Mouse (Mus musculus): ENCODE data around the gene Hoxd9. TPM values are rescaled to one million over a fixed set of nuclear protein-coding genes. Genes with fewer than 3 reads are reported as not detected.

The Hoxd9 gene
- not detected in 2 replicates for total RNA-seq (2012; rRNA removed)
- not detected in 2 replicates for total RNA-seq (2014; rRNA removed)
- not detected in 2 replicates for polyA plus RNA-seq (2012; ENCODE audit: insufficient read length, low read depth)

GRCm38 (mm10) chr2:74697567-74698121 lies at the start of gene Hoxd9:
TSS of gene Hoxd9 (plus strand) at chr2:74697727.
- Histone ChIP-seq H3K27me3 (replicated peaks) (no peaks in the 10 kb centered on the region), H3K9ac (ENCODE audit: insufficient read depth, low read depth) (no peak within 1 kb of the TSS), H3K79me2 (replicated peaks; ENCODE audit: control insufficient read depth, extremely low read depth, insufficient read depth, poor library complexity, severe bottlenecking) (no peaks in the 10 kb centered on the region), H3K27ac (ENCODE audit: insufficient read depth, low read depth) (no peak within 1 kb of the TSS), H3K36me3 (replicated peaks in 1 of 2; ENCODE audit: control insufficient read depth in 1 of 2, insufficient read depth in 1 of 2, low read length in 1 of 2) (no peaks in the 10 kb centered on the region), H3K9me3 (replicated peaks; ENCODE audit: low read length) (peaks cover 11% of the 10 kb centered on the region), H3K4me1 (ENCODE audit: control insufficient read depth in 1 of 2, insufficient read depth in 2 of 2) (no peaks in the 10 kb centered on the region), H3K4me3 (replicated peaks in 1 of 3; ENCODE audit: low read depth in 2 of 3, low read length in 2 of 3, poor library complexity in 1 of 3) (no peak within 1 kb of the TSS), H3K4me2 (ENCODE audit: insufficient read depth, low read depth, poor library complexity, severe bottlenecking) (no peak within 1 kb of the TSS)
- in situ Hi-C loops (cut with MboI; ENCODE audit: low pct_ligation_motif_present, low pct_unique_long_range_greater_than_20kb, low sequenced_read_pairs): loop anchor here (10.0 to 25.0 kb wide), 2 partner anchors 447 to 615 kb away; no protein-coding TSS in a partner anchor
- dilution Hi-C loops (cut with MboI; ENCODE audit: extremely low pct_ligation_motif_present, extremely low pct_unique_long_range_greater_than_20kb, low sequenced_read_pairs): no loop called here
- no peak for DNase-seq (ENCODE audit: extremely low read depth)
- TF ChIP-seq ETS1 (conservative IDR thresholded peaks at IDR 0.05; ENCODE audit: low read depth, low read length) (no peak), MAFK (IDR thresholded peaks at IDR 0.05; ENCODE audit: insufficient replicate concordance, low read length) (no peak), SIN3A (IDR thresholded peaks at IDR 0.05; ENCODE audit: low read length) (no peak), MAZ (IDR thresholded peaks at IDR 0.05; ENCODE audit: low read depth, low read length) (no peak), POLR2AphosphoS2 (IDR thresholded peaks at IDR 0.05; ENCODE audit: low read depth, low read length) (no peak), SMC3 (IDR thresholded peaks at IDR 0.05; ENCODE audit: low read depth, low read length) (no peak), JUND (conservative IDR thresholded peaks at IDR 0.05; ENCODE audit: low read depth, low read length) (no peak), EP300 (IDR thresholded peaks at IDR 0.05; ENCODE audit: low read length) (no peak), ZC3H11A (IDR thresholded peaks at IDR 0.05; ENCODE audit: low read depth, low read length) (no peak)

- Histone ChIP-seq H3K27ac (ENCODE audit: insufficient read depth, low read depth) (no peak overlapping the region), H3K9ac (ENCODE audit: insufficient read depth, low read depth) (no peak overlapping the region), H3K27me3 (replicated peaks) (no peaks in the 10 kb centered on the region), H3K36me3 (replicated peaks in 1 of 2; ENCODE audit: control insufficient read depth in 1 of 2, insufficient read depth in 1 of 2, low read length in 1 of 2) (no peaks in the 10 kb centered on the region), H3K4me2 (ENCODE audit: insufficient read depth, low read depth, poor library complexity, severe bottlenecking) (no peak overlapping the region), H3K79me2 (replicated peaks; ENCODE audit: control insufficient read depth, extremely low read depth, insufficient read depth, poor library complexity, severe bottlenecking) (no peaks in the 10 kb centered on the region), H3K9me3 (replicated peaks; ENCODE audit: low read length) (peaks cover 21% of the 10 kb centered on the region), H3K4me3 (replicated peaks in 1 of 3; ENCODE audit: low read depth in 2 of 3, low read length in 2 of 3, poor library complexity in 1 of 3) (no peak overlapping the region), H3K4me1 (ENCODE audit: control insufficient read depth in 1 of 2, insufficient read depth in 2 of 2) (no peaks in the 10 kb centered on the region)
- TF ChIP-seq CHD1 (IDR thresholded peaks at IDR 0.05; ENCODE audit: low read depth, low read length) (no peak), ZKSCAN1 (IDR thresholded peaks at IDR 0.05; ENCODE audit: borderline replicate concordance, low read depth, low read length) (no peak), ELF1 (IDR thresholded peaks at IDR 0.05; ENCODE audit: low read depth, low read length) (no peak), SMC3 (IDR thresholded peaks at IDR 0.05; ENCODE audit: low read depth, low read length) (no peak), E2F4 (IDR thresholded peaks at IDR 0.05; ENCODE audit: insufficient replicate concordance, low read depth, low read length) (no peak), NELFE (IDR thresholded peaks at IDR 0.05; ENCODE audit: low read depth, low read length) (no peak), JUN (IDR thresholded peaks at IDR 0.05; ENCODE audit: insufficient read depth, low read depth, low read length) (no peak), SIN3A (IDR thresholded peaks at IDR 0.05; ENCODE audit: low read length) (no peak), CHD2 (IDR thresholded peaks at IDR 0.05; ENCODE audit: low read length) (no peak), USF2 (conservative IDR thresholded peaks at IDR 0.05; ENCODE audit: low read depth, low read length) (no peak), ETS1 (conservative IDR thresholded peaks at IDR 0.05; ENCODE audit: low read depth, low read length) (no peak), MEF2A (IDR thresholded peaks at IDR 0.05; ENCODE audit: borderline replicate concordance, low read depth, low read length) (no peak), HCFC1 (IDR thresholded peaks at IDR 0.05; ENCODE audit: low read depth, low read length) (no peak), POLR2AphosphoS2 (IDR thresholded peaks at IDR 0.05; ENCODE audit: low read depth, low read length) (no peak)
- dilution Hi-C loops (cut with MboI; ENCODE audit: extremely low pct_ligation_motif_present, extremely low pct_unique_long_range_greater_than_20kb, low sequenced_read_pairs) (no loop called here), in situ Hi-C loops (cut with MboI; ENCODE audit: low pct_ligation_motif_present, low pct_unique_long_range_greater_than_20kb, low sequenced_read_pairs) (loop anchor here (25.0 kb wide), 1 partner anchor 1066 kb away; the partner anchor contains the start of gene Chrna1)
- no peak for DNase-seq (ENCODE audit: extremely low read depth)
Observed at GRCm38 (mm10) chr2:74652996-74653340, 44.6 kb upstream of the Hoxd9 start.

All from CH12.LX (cell line).